Comparison of ENCODE assay signal across 26 mouse cellular contexts in the genomic region with DNA sequence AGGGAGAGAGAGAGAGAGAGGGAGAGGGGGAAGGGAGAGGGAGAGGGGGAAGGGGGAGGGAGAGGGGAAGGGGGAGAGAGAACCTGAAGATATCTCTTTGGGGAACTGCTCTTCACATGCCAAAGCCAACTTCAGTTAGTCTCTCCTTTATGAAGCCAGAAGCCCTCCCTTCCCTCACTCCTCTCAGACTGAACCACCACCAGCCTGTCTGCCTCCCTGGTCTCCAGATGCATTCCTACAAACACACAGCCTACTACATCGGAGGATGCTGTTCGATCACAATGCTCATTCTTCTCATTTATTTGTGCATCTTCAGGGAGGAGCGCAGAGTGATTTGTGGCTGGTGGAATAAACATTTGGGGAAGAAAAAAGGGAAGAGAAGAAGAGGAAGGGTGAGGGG.
DNase-seq lines count a peak whose midpoint lies in the region; ATAC-seq and TF ChIP-seq lines count a peak whose summit lies in the region.
"Had no signal": no experiment of that assay in that cellular context is flagged by ENCODE, and none has a peak within 500 bp of the region (broad histone marks: within the 10 kb centered on the region; RNA-seq: fewer than 3 reads in every experiment).

No protein-coding gene starts in this region.

- no peaks in the 10 kb centered on the region for H3K9me3 ChIP-seq in forebrain, embryonic 15.5 days
- H3K9me3 ChIP-seq in forebrain, embryonic 10.5 days: no peaks in the 10 kb centered on the region
- no peaks in the 10 kb centered on the region for H3K9me3 ChIP-seq in hindbrain, embryonic 15.5 days
- H3K9me3 ChIP-seq in hindbrain, embryonic 12.5 days (replicated peaks): no peaks in the 10 kb centered on the region
- H3K9me3 ChIP-seq in midbrain, embryonic 15.5 days: no peaks in the 10 kb centered on the region
- no peaks in the 10 kb centered on the region for H3K9me3 ChIP-seq in intestine, postnatal 0 days (ENCODE audit: control insufficient read depth)
- H3K9me3 ChIP-seq: limb, embryonic 10.5 days; limb, embryonic 15.5 days; liver, embryonic 13.5 days; megakaryocyte, embryonic 14.5 days had no signal

- H3K4me2 ChIP-seq in forebrain, embryonic 15.5 days (replicated peaks): no peak overlapping the region
- H3K4me2 ChIP-seq in hindbrain, embryonic 15.5 days: no peak overlapping the region
- H3K4me2 ChIP-seq in hindbrain, embryonic 12.5 days (replicated peaks): no peak overlapping the region
- no peak overlapping the region for H3K4me2 ChIP-seq in midbrain, embryonic 15.5 days
- H3K4me2 ChIP-seq in intestine, postnatal 0 days (replicated peaks; ENCODE audit: low read depth): no peak overlapping the region
- H3K4me2 ChIP-seq: hindbrain, embryonic 14.5 days; limb, embryonic 15.5 days; liver, embryonic 13.5 days had no signal

- no peak for TF ChIP-seq POLR2A in brain, embryonic 14.5 days (IDR thresholded peaks at IDR 0.05; ENCODE audit: borderline replicate concordance, extremely low read depth, insufficient read depth, insufficient read length, poor library complexity, severe bottlenecking)

- H3K4me3 ChIP-seq in forebrain, embryonic 15.5 days: no peak overlapping the region
- H3K4me3 ChIP-seq in forebrain, embryonic 10.5 days: no peak overlapping the region
- no peak overlapping the region for H3K4me3 ChIP-seq in hindbrain, embryonic 15.5 days
- H3K4me3 ChIP-seq in hindbrain, embryonic 12.5 days: no peak overlapping the region
- no peak overlapping the region for H3K4me3 ChIP-seq in midbrain, embryonic 15.5 days
- H3K4me3 ChIP-seq in intestine, postnatal 0 days (ENCODE audit: low read depth, low read length): no peak overlapping the region
- H3K4me3 ChIP-seq: limb, embryonic 10.5 days; limb, embryonic 15.5 days; liver, embryonic 13.5 days; megakaryocyte, embryonic 14.5 days had no signal

- 54% methylated on average over 3 of the region's 3 CpGs for WGBS in forebrain, embryonic 15.5 days
- WGBS in forebrain, embryonic 10.5 days: 73% methylated on average over 3 of the region's 3 CpGs
- WGBS in hindbrain, embryonic 15.5 days: 46% methylated on average over 3 of the region's 3 CpGs
- WGBS in hindbrain, embryonic 12.5 days: 60% methylated on average over 3 of the region's 3 CpGs
- WGBS in midbrain, embryonic 15.5 days: 56% methylated on average over 3 of the region's 3 CpGs
- WGBS in intestine, postnatal 0 days: 45% methylated on average over 3 of the region's 3 CpGs

- no peaks in the 10 kb centered on the region for H3K27me3 ChIP-seq in forebrain, embryonic 15.5 days
- H3K27me3 ChIP-seq in forebrain, embryonic 10.5 days (ENCODE audit: poor library complexity, severe bottlenecking): no peaks in the 10 kb centered on the region
- no peaks in the 10 kb centered on the region for H3K27me3 ChIP-seq in hindbrain, embryonic 15.5 days
- no peaks in the 10 kb centered on the region for H3K27me3 ChIP-seq in hindbrain, embryonic 12.5 days
- no peaks in the 10 kb centered on the region for H3K27me3 ChIP-seq in midbrain, embryonic 15.5 days (replicated peaks)
- no peaks in the 10 kb centered on the region for H3K27me3 ChIP-seq in intestine, postnatal 0 days (replicated peaks; ENCODE audit: control insufficient read depth, insufficient read depth, low read length)
- H3K27me3 ChIP-seq: limb, embryonic 15.5 days; liver, embryonic 13.5 days; megakaryocyte, embryonic 14.5 days; Patski had no signal

- H3K9ac ChIP-seq in forebrain, embryonic 15.5 days (replicated peaks): no peak overlapping the region
- no peak overlapping the region for H3K9ac ChIP-seq in hindbrain, embryonic 15.5 days
- no peak overlapping the region for H3K9ac ChIP-seq in hindbrain, embryonic 12.5 days
- H3K9ac ChIP-seq in midbrain, embryonic 15.5 days: no peak overlapping the region
- no peak overlapping the region for H3K9ac ChIP-seq in intestine, postnatal 0 days (ENCODE audit: low read depth, low read length)
- H3K9ac ChIP-seq: hindbrain, embryonic 14.5 days; limb, embryonic 15.5 days; liver, embryonic 13.5 days had no signal

- H3K36me3 ChIP-seq in forebrain, embryonic 15.5 days: no peaks in the 10 kb centered on the region
- H3K36me3 ChIP-seq in forebrain, embryonic 10.5 days (replicated peaks): no peaks in the 10 kb centered on the region
- H3K36me3 ChIP-seq in hindbrain, embryonic 15.5 days: no peaks in the 10 kb centered on the region
- H3K36me3 ChIP-seq in hindbrain, embryonic 12.5 days: no peaks in the 10 kb centered on the region
- H3K36me3 ChIP-seq in midbrain, embryonic 15.5 days (replicated peaks): no peaks in the 10 kb centered on the region
- no peaks in the 10 kb centered on the region for H3K36me3 ChIP-seq in intestine, postnatal 0 days (ENCODE audit: control insufficient read depth, insufficient read depth)
- H3K36me3 ChIP-seq: limb, embryonic 10.5 days; limb, embryonic 15.5 days; liver, embryonic 13.5 days had no signal

- peaks cover 13% of the 10 kb centered on the region for H3K4me1 ChIP-seq in forebrain, embryonic 15.5 days
- peaks cover 10% of the 10 kb centered on the region; the same call in 1 of the 2 replicates for H3K4me1 ChIP-seq in forebrain, embryonic 10.5 days
- H3K4me1 ChIP-seq in hindbrain, embryonic 15.5 days (replicated peaks): peaks cover 3% of the 10 kb centered on the region
- H3K4me1 ChIP-seq in hindbrain, embryonic 12.5 days: peaks cover 12% of the 10 kb centered on the region
- peaks cover 8% of the 10 kb centered on the region for H3K4me1 ChIP-seq in midbrain, embryonic 15.5 days
- H3K4me1 ChIP-seq in intestine, postnatal 0 days (replicated peaks; ENCODE audit: control insufficient read depth, insufficient read depth, low read length): no peaks in the 10 kb centered on the region
- H3K4me1 ChIP-seq: limb, embryonic 10.5 days; limb, embryonic 15.5 days; liver, embryonic 13.5 days; megakaryocyte, embryonic 14.5 days had no signal

- DNase-seq in forebrain, embryonic 10.5 days (ENCODE audit: extremely low spot score, low spot score): no peak
- DNase-seq in brain, embryonic 14.5 days (ENCODE audit: low read depth): peak; percentile 34
- DNase-seq: adrenal gland, postnatal 10 days; cerebellum, adult 11 months; cerebellum, adult 9-10 months; cerebellum, postnatal 36 days; gastrocnemius, postnatal 14 days; heart, postnatal 36 days; kidney, adult 2 months; kidney, postnatal 4 days; liver, embryonic 13.5 days; lung, adult 18-20 months; lung, postnatal 4 days; thymus, adult 2 months; thymus, postnatal 36 days had no signal

- no peak overlapping the region for H3K27ac ChIP-seq in forebrain, embryonic 15.5 days (replicated peaks)
- no peak overlapping the region for H3K27ac ChIP-seq in forebrain, embryonic 10.5 days
- H3K27ac ChIP-seq in hindbrain, embryonic 15.5 days (replicated peaks): no peak overlapping the region
- no peak overlapping the region for H3K27ac ChIP-seq in hindbrain, embryonic 12.5 days
- H3K27ac ChIP-seq in midbrain, embryonic 15.5 days: no peak overlapping the region
- no peak overlapping the region for H3K27ac ChIP-seq in intestine, postnatal 0 days (ENCODE audit: low read depth, low read length)
- H3K27ac ChIP-seq: hindbrain, embryonic 14.5 days; limb, embryonic 10.5 days; limb, embryonic 15.5 days; liver, embryonic 13.5 days had no signal

- no peak for TF ChIP-seq CTCF in brain, embryonic 14.5 days (IDR thresholded peaks at IDR 0.05; ENCODE audit: borderline replicate concordance, extremely low read depth, insufficient read depth, insufficient read length)
- no peak for TF ChIP-seq CTCF in intestine, postnatal 0 days (IDR thresholded peaks at IDR 0.05; ENCODE audit: low read depth)

- peak; percentile 57; the same call in 1 of the 2 replicates for ATAC-seq in forebrain, embryonic 15.5 days (replicated peaks)
- 0 out of 2 replicates have a peak, but pooled peaks have one; percentile 27 for ATAC-seq in hindbrain, embryonic 15.5 days (ENCODE audit: low FRiP score, low read depth)
- no peak for ATAC-seq in hindbrain, embryonic 12.5 days (ENCODE audit: low FRiP score)
- ATAC-seq in midbrain, embryonic 15.5 days (replicated peaks): peak; percentile 55; the same call in 1 of the 2 replicates
- ATAC-seq in intestine, postnatal 0 days: no peak
- ATAC-seq: lung, postnatal 0 days; Patski had no signal

Comparison
In these comparisons a context has a peak if more than half of its experiments do, and no peak if none do; other contexts are left out.
1. ATAC-seq: peak in forebrain, embryonic 15.5 days (single experiment), hindbrain, embryonic 15.5 days (single experiment) and midbrain, embryonic 15.5 days (single experiment); none in hindbrain, embryonic 12.5 days (single experiment) and intestine, postnatal 0 days (single experiment).